ENCODE assay signal across 23 mouse cellular contexts in genomic region chr15:89607888-89608287, GRCm38 (mm10). TPM values are rescaled to one million over a fixed set of nuclear protein-coding genes. Genes with fewer than 3 reads are reported as not detected.
DNase-seq lines count a peak whose midpoint lies in the region; ATAC-seq and TF ChIP-seq lines count a peak whose summit lies in the region.
"Had no signal": no experiment of that assay in that cellular context is flagged by ENCODE, and none has a peak within 500 bp of the region (broad histone marks: within the 10 kb centered on the region; RNA-seq: fewer than 3 reads in every experiment).

No protein-coding gene starts in this region.

- WGBS in liver, embryonic 15.5 days (ENCODE audit: insufficient replicate concordance) = 21% methylated on average over 9 of the region's 9 CpGs

- H3K9ac ChIP-seq in liver, embryonic 15.5 days = no peak overlapping the region
- H3K9ac ChIP-seq: embryonic facial prominence, embryonic 12.5 days; lung, embryonic 15.5 days had no signal

- H3K27me3 ChIP-seq in liver, embryonic 15.5 days = no peaks in the 10 kb centered on the region
- H3K27me3 ChIP-seq: embryonic facial prominence, embryonic 12.5 days; lung, embryonic 15.5 days had no signal

- H3K4me1 ChIP-seq in bone marrow macrophage, adult 2 months (ENCODE audit: control insufficient read depth, insufficient read depth, low read length) = no peaks in the 10 kb centered on the region; the same call in 1 of the 2 replicates
- no peaks in the 10 kb centered on the region for H3K4me1 ChIP-seq in liver, embryonic 15.5 days (replicated peaks)
- H3K4me1 ChIP-seq: embryonic facial prominence, embryonic 12.5 days; lung, embryonic 15.5 days had no signal

- ATAC-seq in liver, embryonic 15.5 days (ENCODE audit: insufficient read depth) = no peak
- ATAC-seq: forebrain, embryonic 14.5 days; hindbrain, postnatal 0 days had no signal

- H3K9me3 ChIP-seq in liver, embryonic 15.5 days (replicated peaks) = no peaks in the 10 kb centered on the region

- no peak for TF ChIP-seq CTCF in bone marrow macrophage, adult 2 months (IDR thresholded peaks at IDR 0.05; ENCODE audit: low read depth, low read length)

- DNase-seq in thymus, postnatal 0 days (ENCODE audit: low spot score) = peak; percentile 26
- DNase-seq in thymus, postnatal 14 days = no peak
- peak; percentile 7 for DNase-seq in naive thymus-derived CD4-positive, alpha-beta T cell, adult 2 months (ENCODE audit: low read depth)
- DNase-seq in yolk sac, embryonic 10.5 days (ENCODE audit: low spot score) = no peak
- no peak for DNase-seq in cerebellum, adult 9-10 months
- DNase-seq: adrenal gland, postnatal 25 days; cerebellum, adult 11 months; cerebellum, postnatal 10 days; heart, adult 11 months; kidney, adult 18-20 months; kidney, postnatal 4 days; layer of hippocampus, adult 9-11 months; lung, postnatal 36 days had no signal

- no peak overlapping the region for H3K27ac ChIP-seq in bone marrow macrophage, adult 2 months (ENCODE audit: insufficient read depth, low read depth, low read length)
- no peak overlapping the region for H3K27ac ChIP-seq in liver, embryonic 15.5 days (replicated peaks)
- H3K27ac ChIP-seq: embryonic facial prominence, embryonic 12.5 days; hindbrain, postnatal 0 days; left cerebral cortex, adult 2 months; lung, embryonic 15.5 days had no signal

- no peaks in the 10 kb centered on the region for H3K36me3 ChIP-seq in liver, embryonic 15.5 days (replicated peaks)
- H3K36me3 ChIP-seq: embryonic facial prominence, embryonic 12.5 days; lung, embryonic 15.5 days had no signal

- peak overlapping the region; percentile 15 for H3K4me2 ChIP-seq in liver, embryonic 15.5 days
- H3K4me2 ChIP-seq: embryonic facial prominence, embryonic 12.5 days; heart, embryonic 11.5 days; lung, embryonic 15.5 days; midbrain, embryonic 11.5 days had no signal

- TF ChIP-seq POLR2A in bone marrow macrophage, adult 2 months (IDR thresholded peaks at IDR 0.05; ENCODE audit: borderline replicate concordance, low read depth, low read length) = no peak

- peak overlapping the region; percentile 42 for H3K4me3 ChIP-seq in bone marrow macrophage, adult 2 months (ENCODE audit: insufficient read depth, low read length)
- H3K4me3 ChIP-seq in liver, embryonic 15.5 days (replicated peaks) = no peak overlapping the region
- H3K4me3 ChIP-seq: embryonic facial prominence, embryonic 12.5 days; erythroblast, embryonic 14.5 days; left cerebral cortex, adult 2 months; lung, embryonic 15.5 days had no signal

RNA-seq across cellular contexts. Expression of gene Rabl2, which starts 16.2 kb away (rescaled TPM):
- polyA plus RNA-seq in thymus, postnatal 0 days (2015; fragmentation: Nextera tagmentation; extraction: Ambion mirVana) = 13.0 and 15.7 TPM in 2 replicates
- 12.0 and 12.3 TPM in 2 replicates for polyA plus RNA-seq in bone marrow macrophage, adult 2 months (2012; ENCODE audit: insufficient read depth, insufficient read length, missing spikeins)
- 5.0 and 5.6 TPM in 2 replicates for polyA plus RNA-seq in liver, embryonic 15.5 days (2015; fragmentation: Nextera tagmentation; extraction: Ambion mirVana)

RNA-seq across cellular contexts. Expression of gene Acr, which starts 39.8 kb away (rescaled TPM):
- polyA plus RNA-seq in thymus, postnatal 0 days (2015; fragmentation: Nextera tagmentation; extraction: Ambion mirVana) = not detected in 2 replicates
- polyA plus RNA-seq in bone marrow macrophage, adult 2 months (2012; ENCODE audit: insufficient read depth, insufficient read length, missing spikeins) = not detected in 2 replicates
- not detected in 2 replicates for polyA plus RNA-seq in liver, embryonic 15.5 days (2015; fragmentation: Nextera tagmentation; extraction: Ambion mirVana)
- polyA plus RNA-seq: erythroblast, embryonic 14.5 days had no signal

Comparison
In these comparisons a context has a peak if more than half of its experiments do, and no peak if none do; other contexts are left out.
1. DNase-seq: peak in thymus, postnatal 0 days (single experiment) and naive thymus-derived CD4-positive, alpha-beta T cell, adult 2 months (single experiment); none in thymus, postnatal 14 days (single experiment), yolk sac, embryonic 10.5 days (single experiment) and cerebellum, adult 9-10 months (single experiment).